Mouse (Mus musculus): Measurements from ENCODE around the gene Gm19684.
"Not testable (repeated sequence)": the region's sequence is repeated elsewhere in the genome, so short reads cannot be mapped to it uniquely, and the experiment has no call there.

DNA sequence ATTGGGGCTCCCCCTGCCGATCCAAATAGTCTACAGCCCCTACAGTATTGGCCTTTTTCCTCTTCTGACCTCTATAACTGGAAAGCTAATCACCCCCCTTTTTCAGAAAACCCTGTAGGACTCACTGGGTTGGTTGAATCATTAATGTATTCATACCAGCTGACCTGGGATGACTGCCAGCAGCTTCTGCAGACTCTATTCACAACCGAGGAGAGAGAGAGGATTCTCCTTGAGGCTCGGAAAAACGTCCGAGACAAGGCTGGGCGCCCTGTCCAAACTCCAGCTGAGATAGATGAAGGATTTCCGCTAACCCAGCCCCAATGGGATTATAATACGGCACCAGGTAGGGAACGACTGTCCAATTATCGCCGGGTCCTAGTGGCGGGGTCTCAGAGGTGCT, 19.4 kb upstream of the Gm19684 start:
- not testable (repeated sequence) for TF ChIP-seq CTCF, EP300 (IDR thresholded peaks at IDR 0.05; ENCODE audit: low read depth)
